Mouse (Mus musculus) frontal cortex, postnatal 36 days (tissue): ENCODE data around the gene Cubn.

ENCODE experiments used
- DNase-seq, 2 experiments: peaks; one replicate each; pipeline ENCODE4 v3.0.0; 2022; ENCODE audit warnings: low spot score in 2 of 2

The Cubn gene

DNA sequence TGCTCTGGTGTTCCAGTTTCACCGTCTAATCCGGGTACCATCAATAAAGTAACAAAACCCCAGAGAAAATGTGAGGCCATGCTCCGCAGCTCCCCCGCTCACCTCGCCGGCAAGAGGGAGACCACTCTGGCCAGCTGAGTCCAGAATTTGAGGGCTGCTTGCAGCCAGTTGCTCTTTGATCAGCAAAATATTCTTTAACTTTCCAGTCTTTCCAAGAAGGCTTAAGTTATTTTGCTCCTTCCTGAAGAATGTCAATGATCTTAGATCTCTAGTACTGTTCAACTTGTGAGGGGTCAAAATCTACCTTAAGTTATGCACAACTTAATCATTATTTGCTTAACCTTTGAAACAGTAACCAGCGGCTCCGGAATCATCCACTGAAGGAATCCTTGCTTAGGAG lies at the start of gene Cubn:
Gene Cubn (minus strand): TSS at position 80 of the 400 bp plus-strand sequence.
- DNase-seq = no peak

DNA sequence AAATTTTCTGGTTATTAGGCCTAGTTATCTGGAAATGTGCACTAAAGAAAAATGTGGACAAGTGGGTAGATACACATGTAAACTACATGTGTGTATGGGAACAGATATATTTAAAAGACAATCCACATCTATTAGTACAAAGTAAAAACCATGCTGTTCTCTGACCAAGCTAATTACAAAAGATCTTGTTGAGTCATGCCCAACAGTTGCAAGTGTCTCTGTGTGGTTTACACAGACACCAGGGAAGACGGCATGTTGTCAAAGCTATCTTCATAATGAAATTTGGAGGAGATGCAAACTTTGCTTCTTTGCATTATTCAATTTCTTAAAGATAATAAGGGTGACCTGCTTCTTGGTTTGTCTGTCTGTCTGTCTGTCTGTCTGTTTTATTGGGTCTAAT lies 48.2 kb upstream of the Cubn start:
- DNase-seq = no peak

DNA sequence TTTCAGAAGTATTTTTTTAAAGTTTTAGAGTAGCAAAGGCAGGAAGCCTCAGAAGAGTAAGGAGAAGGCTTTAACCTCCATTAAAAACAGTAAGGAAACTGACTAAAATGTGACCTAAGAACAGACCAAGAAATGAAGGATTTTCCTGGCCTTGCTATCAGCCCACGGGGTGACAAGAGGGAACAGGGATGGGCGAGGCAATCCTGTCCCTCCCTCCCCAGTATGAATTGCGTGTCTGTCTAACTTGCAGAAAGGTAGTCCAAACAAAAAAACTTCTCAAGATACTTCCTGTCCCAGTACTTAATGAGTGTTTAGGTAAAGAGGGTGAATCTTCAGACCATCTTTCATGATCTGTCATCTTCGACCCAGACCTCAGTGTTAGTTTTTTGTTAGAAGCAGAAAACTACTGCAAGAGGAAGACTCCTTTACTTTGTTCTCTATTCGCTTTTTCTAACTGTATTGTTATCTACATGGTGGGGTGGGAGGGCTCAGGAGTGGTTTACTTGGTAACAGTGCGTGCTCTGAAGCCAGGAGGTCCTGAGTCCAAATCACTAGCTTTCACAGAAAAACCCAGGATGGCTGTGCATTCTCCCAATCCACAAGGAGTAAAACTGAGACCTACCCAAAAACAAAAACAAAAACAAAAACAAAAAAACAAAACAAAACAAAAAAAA lies 47.2 kb upstream of the Cubn start:
- no peak for DNase-seq

DNA sequence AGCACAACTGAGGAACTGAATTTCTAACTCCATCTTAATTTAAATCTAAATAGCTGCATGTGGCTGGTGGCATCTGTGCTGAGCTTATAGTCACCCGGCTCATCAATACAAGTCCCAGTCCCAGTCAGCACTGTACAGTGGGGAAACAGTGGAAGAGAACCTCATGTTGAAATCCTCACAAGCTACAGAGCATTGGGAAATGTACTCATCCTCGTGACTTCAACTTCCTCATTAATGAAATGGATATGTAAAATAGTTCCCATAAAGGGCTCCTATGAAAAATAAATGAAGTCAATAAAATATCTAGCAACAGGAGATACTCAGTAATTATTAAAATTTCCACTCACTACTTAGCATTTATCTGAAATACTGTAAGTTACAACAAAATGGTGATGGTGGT lies 46.6 kb upstream of the Cubn start:
- no peak for DNase-seq

DNA sequence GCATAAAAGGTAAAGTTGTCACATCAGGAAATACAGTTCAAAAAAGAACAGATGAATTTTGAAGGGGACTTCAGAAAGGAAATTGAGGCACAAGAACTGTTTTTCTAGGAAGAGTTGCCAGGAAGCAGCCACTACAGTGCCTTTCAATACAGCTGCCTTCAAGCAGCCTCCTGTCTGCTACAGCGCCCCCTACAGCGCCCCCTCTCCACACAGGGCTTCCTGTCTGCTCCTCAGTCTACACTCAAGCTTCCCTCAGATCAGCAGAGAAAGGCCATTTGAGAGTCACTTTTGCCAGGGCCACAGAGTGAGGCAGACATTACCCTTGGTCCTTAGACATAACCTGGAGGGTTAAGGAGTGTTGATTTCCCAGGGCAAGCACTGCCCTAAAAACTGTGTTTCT lies 46.1 kb upstream of the Cubn start:
- DNase-seq = no peak

GRCm38 (mm10) chr2:13536747-13537146 lies 45.1 kb upstream of the Cubn start:
- DNase-seq = no peak

DNA sequence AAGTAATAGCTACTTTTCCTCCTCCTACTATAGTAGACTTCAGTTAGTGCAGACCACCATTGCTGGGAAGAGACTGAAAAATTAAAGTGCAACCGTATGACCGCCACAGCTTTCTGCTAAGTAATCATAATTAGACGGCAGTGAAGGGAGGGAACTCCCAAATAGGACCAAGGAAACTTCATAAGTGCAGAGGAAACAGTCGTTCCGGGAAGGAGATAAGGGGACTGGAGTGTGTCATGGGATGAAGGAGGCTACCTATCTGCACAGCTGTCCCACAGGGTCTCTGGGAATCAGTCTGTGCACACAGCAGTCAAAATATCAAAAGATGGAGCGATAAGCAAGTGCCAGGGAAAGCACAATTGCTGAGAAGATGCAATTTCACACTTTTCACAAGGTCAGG lies 39.0 kb upstream of the Cubn start:
- DNase-seq = no peak

DNA sequence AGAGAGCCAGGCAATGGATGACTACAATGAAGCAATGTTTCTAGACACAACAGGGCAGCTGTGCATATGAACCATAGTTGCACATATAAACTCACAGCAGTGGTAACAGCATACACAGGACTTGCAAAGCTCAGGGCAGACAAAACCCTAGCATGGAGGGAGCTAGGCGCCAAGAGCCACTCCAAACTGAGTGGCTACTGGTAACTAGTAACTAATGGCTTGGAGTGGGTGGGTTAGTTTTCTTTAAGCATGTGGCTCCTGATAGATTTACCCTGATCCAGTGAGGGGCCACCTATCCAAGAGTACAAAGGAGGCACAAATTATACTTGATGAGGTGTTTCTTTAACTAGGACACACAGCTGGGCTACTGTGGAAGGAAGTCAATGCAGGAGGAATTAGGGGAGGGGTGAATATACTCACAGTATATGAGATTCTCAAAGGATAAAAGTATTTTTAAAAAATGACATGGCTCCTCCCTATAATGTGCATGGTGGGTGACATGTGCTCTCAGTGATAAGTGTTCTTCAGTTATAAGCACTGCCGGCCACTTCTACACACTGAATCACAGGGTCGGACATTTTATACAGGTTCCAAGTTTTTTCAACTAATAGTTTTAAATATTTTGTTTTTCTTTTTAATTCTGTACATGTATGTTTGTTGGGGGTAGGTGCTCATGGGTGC lies 37.8 kb upstream of the Cubn start:
- no peak for DNase-seq

- DNase-seq = no peak
Measured at GRCm38 (mm10) chr2:13527531-13527930, 35.9 kb upstream of the Cubn start.

DNA sequence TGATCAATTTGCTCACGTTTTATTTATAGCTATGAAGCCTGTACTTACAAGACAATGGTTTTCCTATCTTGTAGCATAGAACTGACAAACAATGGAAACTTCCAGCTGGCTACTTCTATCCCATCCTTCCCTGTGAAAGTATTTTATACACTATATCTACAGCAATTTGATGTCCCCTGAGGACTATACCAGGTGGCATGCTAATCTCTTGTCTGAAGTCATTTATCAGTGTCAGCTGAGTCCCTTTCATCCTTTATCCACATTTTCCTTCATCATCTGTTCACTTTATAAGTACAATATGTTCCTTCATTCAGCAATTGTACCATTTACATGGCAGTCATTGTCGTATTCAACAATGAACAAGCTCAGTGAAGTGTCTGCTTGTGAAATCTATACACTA lies 35.5 kb upstream of the Cubn start:
- DNase-seq = no peak

GRCm38 (mm10) chr2:13526205-13526604 lies 34.6 kb upstream of the Cubn start:
- no peak for DNase-seq

DNA sequence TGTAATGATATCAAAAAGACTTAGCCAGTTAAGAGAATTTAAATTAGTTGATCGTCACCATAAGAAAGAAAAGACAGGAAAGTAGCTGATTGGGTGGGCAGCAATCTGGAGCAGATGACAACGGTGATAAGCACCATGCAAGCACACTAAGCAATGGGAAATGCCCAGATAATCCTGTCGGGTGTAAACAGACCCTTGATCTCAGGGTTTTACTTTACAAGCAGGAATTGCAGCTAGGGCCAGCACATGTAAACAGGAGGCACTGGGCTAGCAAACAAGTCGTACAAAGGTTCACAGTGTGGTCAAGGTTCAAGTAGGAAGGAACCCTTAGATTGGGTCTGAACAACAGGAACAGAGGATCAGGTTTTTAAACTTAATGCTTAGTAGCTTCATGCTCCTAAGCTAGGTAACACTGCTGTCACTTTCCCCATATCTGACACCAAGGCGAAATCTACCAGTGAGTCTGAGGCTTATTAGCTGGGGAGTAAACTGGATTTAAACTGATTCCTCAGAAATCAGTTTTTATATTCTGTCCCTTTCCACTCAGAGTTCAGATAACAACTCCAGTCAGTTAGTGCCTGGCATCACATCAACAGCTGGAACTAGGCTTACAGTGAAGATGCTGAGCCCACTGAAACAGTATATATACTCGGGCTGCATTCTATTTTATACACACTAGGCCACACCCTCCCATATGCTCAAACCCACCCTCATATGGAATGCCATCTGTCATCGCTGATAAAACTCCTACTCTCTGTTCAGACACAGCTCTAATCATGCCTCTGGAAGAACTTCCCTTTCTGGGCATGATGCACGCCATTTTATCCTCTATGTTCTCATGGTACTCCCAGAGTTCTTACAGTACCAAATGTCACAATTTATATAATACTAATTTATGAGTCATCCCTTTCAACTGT lies 32.2 kb upstream of the Cubn start:
- DNase-seq = peak; percentile 66 to 80

GRCm38 (mm10) chr2:13522106-13522505 lies 30.5 kb upstream of the Cubn start:
- DNase-seq = no peak

DNA sequence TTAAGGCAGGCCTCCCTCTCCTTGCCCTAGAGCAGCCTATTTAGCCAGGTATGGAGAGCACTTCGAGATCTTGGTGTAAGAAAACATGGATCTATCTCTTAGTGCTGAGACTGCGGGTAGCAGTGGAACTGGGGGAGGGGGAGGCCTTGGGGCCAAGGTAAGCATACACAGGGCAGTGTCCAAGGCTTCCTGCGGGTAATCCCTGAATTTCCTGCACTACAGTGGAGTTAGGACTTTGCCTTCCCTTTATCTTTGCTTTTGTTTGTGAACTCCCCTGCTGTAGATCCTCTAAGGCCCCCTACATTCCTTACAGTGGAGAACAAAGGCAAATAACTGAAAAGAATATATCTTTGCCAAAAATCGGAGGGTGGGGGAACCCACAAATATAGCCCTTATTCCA lies 23.3 kb upstream of the Cubn start:
- DNase-seq = no peak

DNA sequence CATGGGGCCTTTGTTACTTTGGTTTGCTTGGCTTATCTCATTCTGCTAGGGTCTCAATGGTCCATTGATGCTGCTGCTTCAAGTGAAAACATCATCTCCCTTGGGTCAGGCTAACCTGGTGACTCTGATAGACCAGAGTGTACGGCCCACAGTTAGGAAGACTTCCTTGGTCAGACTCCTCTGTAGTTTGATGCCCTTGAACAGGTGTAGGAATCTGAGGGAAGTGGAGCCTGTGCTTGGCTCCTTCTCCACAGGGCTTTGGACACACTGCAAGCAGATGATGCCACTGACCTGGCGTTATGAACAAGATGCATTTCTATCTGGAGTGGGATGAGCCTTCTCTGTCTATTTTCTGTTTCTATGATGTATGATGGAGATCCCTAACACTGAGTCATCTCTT lies 11.1 kb upstream of the Cubn start:
- DNase-seq = no peak

GRCm38 (mm10) chr2:13501553-13501952 lies 9.9 kb upstream of the Cubn start:
- DNase-seq = no peak

DNA sequence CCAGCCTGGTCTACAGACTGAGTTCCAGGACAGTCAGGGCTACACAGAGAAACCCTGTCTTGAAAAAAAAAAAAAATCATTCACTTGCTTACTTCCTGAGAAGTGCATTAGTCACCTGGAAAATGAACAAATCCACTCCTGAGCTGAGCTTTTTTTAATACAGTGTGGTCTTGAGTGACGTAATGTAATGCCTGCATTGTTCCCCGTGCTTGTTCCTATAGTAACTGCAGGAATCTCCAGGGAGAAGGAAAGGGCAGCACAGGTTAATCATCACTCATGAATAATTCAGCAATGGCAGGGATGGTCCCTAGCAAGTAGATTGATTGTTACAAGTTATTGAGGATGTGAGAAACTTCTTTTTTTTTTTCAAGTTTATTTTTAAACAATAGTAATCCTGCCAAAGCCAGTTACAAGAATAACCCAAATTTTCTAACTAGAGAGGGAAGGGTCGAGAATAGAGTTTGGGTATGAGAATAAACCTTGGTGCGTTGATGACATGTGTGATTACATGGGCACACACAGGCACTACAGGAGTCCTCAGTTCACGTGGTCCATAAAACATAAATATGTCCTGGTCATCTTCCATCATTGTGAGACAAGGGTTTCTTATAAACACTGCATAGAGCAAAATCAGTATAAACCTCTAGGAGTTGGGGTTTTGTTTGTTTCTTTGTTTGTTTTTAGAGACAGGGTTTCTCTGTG lies 8.8 kb upstream of the Cubn start:
- DNase-seq = no peak

- DNase-seq = no peak
Measured at GRCm38 (mm10) chr2:13499196-13499595, 7.6 kb upstream of the Cubn start.

GRCm38 (mm10) chr2:13496087-13496486 lies 4.5 kb upstream of the Cubn start:
- no peak for DNase-seq

- DNase-seq = no peak
Measured at GRCm38 (mm10) chr2:13492927-13493326, 1.3 kb upstream of the Cubn start.

GRCm38 (mm10) chr2:13490480-13490879 lies 1.1 kb downstream of the Cubn start:
- no peak for DNase-seq

DNA sequence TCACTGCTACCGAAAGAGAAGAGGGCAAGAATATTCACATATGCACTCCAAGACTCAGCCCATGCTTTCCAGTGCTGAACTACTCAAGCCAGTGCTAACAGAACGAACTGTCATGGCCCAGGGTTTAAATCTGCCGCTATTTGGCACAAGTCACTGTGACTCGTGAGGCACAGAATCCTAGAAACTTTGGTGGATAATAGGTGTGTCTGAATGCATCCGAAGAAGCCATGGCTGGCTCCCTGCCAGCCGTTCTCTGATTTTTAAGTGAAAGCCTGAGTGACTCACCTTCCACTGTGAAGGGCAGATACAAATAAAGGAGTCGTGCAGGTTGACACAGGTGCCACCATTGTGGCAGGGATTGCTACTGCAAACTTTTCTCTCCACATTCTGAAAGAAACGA lies 5.1 kb downstream of the Cubn start:
- no peak for DNase-seq
